Mouse (Mus musculus) liver, adult 10 weeks (tissue): ENCODE measurements around the gene Tph1. TPM values are rescaled to one million over a fixed set of nuclear protein-coding genes. Genes with fewer than 3 reads are reported as not detected.

Source experiments
- polyA plus RNA-seq: library from polyadenylated mRNA; stranded (reverse); fragments of 350-450 nt; fragmentation: Illumina TruSeq; extraction: RNeasy Lipid Tissue Mini Kit (QIAGEN cat#74804); gene quantifications from one replicate; pipeline ENCODE4 v1.2.3, GENCODE M21; 2014; ENCODE audit warnings: low read depth, low replicate concordance

The Tph1 gene
- polyA plus RNA-seq, result not detected

DNA sequence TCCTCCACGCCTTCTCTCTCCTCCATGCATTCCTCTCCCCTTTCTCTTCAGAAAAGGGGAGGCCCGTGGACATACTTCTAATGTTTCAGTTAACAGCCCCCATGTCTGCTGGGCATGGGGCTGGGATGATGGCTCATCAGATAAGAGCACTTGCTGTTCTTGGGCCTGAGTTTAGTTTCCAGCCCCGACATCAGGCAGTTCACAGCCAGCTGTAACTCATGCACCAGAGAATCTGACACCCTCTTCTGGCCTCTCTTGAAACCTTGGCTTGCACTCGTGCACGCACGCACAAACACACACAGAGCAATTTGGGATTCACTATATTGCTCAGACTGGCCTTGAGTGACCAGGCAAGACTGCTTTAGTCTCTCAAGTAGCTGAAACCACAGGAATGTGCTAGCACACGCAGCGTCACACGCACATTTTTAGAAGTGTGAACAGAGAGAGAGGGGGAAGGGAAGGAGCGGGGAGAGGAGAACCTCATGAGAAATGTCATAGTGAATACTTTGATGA is at the start of gene Tph1:
Gene Tph1, minus strand, starts transcription at position 378 of the 513 bp plus-strand sequence.

DNA sequence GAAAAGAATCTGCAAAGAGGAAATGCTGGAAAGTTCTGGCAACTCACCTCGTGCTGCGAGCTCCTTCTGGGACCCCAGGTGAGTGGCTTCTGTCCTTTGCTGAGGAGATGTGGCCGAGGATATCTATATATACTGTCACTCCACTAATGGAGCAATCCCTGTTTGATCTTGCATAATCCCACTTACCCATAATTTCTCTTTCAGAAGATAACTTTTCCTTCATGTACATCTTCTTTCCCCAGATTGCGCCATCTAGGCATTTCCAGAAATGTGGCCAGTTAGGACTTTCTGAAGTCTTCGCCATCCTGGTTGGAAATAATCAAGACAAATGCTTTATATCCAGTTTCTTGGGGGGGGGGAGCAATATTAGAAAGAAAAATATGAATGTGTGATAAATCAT is 43.3 kb upstream of the Tph1 start, which contains the start of gene Saa3:
Gene Saa3, minus strand, starts transcription at position 101 of the 400 bp plus-strand sequence.

DNA sequence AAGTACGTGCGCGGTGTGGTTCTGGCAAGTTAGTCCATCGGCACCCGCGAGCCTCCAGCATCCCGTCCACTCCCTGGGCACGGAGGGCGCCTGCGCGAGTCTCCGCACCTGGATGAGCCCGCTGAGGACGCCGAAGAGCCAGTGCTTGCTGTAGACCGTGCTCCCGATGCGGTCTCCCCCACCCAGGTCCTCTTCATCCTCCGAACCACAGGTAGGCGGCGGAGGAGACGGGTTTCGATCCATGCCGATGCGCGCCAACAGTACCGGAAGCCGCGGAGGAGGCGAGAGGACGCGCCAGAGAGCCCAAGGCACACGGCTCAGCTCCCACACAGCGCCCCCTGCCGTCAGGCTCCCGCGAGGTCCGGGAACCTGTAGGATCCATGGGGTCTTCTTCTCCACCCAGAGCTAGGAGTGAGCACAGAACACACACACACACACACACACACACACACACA is 38.1 kb upstream of the Tph1 start, which contains the start of gene Saal1:
Gene Saal1, minus strand, starts transcription at position 291 of the 455 bp plus-strand sequence.

DNA sequence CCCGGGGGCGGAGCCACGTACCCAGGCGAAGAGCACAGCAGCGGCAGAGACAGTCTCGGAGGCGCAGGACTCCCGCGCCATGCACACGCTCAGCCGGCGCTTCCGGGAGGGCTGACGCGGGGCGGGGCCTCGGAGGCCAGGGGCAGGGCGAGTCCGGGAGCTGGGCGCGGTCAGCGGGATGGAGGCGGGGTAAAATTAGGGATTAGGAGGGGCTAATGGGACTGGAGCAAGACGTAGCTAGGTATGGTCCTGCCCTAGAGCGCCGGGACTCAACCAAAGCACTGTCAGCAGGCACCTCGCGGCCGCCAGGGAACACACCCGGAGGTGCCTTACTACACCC is 32.7 kb downstream of the Tph1 start, which contains the start of gene Sergef:
Gene Sergef, minus strand, starts transcription at position 116 of the 340 bp plus-strand sequence.

Other genes starting within 250 kb of the Tph1 start
- 0.53 TPM for gene Sergef, start 32.7 kb downstream of the Tph1 start, polyA plus RNA-seq
- gene Saal1, start 38.1 kb upstream of the Tph1 start, polyA plus RNA-seq, result 1.7 TPM
- gene Saa3, start 43.2 kb upstream of the Tph1 start, polyA plus RNA-seq, result 2.5 TPM
- gene Saa4, start 60.1 kb upstream of the Tph1 start, polyA plus RNA-seq, result 131 TPM
- 34.8 TPM for gene Saa1, start 70.4 kb upstream of the Tph1 start, polyA plus RNA-seq
- 15.8 TPM for gene Saa2, start 79.3 kb upstream of the Tph1 start, polyA plus RNA-seq
- gene Hps5, start 123.5 kb upstream of the Tph1 start, polyA plus RNA-seq, result 10.3 TPM
- gene Gtf2h1, start 123.6 kb upstream of the Tph1 start, polyA plus RNA-seq, result 45.7 TPM
- 219 TPM for gene Ldha, start 168.9 kb upstream of the Tph1 start, polyA plus RNA-seq
- not detected for gene Ldhc, start 188.7 kb upstream of the Tph1 start, polyA plus RNA-seq
- gene Tsg101, start 247.4 kb upstream of the Tph1 start, polyA plus RNA-seq, result 126 TPM